Mouse (Mus musculus): Measurements from ENCODE around the gene Myo3b. TPM values are rescaled to one million over a fixed set of nuclear protein-coding genes. Genes with fewer than 3 reads are reported as not detected.
"Not testable (repeated sequence)": the region's sequence is repeated elsewhere in the genome, so short reads cannot be mapped to it uniquely, and the experiment has no call there.

The Myo3b gene
- total RNA-seq (2021): under 1 TPM; 0.61 to 0.72 TPM
- long read RNA-seq, experiment 1, partial matches to known transcripts: 1 of 1 reads
- long read RNA-seq, experiment 1, other reads (novel, unspliced or antisense): 0 of 1 reads
- long read RNA-seq, experiment 2, partial matches to known transcripts: 0 of 4 reads
- long read RNA-seq, experiment 2, other reads (novel, unspliced or antisense): 4 of 4 reads

DNA sequence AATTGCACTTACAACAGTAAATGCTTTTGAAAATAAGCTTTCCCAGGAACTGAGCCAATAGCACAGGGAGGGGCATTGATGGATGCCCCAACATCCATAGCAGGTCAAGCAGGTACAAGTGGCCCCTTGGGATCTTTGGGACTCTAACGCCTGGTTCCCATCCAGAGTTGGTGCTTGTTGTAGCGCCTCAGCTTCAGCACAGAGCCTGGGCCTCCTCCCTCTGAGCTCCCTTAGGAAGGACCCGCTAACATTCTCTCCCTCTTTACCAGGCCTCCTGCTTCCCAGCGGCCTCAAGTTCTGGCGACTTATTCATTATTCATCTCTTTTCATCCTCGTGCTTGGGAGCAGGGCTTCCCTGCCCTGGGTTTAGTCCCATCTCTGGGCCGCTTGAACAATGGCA is at the start of gene Myo3b:
Gene Myo3b (plus strand): TSS at position 375 of the 400 bp plus-strand sequence.
- no peak for TF ChIP-seq CTCF (IDR thresholded peaks at IDR 0.05)
- Histone ChIP-seq H3K27ac (no peak within 1 kb of the TSS), H3K4me3 (no peak within 1 kb of the TSS)
- intact Hi-C loops (cut with DNase I): loop anchor here (10.0 kb wide), 1 partner anchor 516 kb away; the partner anchor contains the start of gene Gad1
- DNase-seq (ENCODE audit: extremely low spot score in 1 of 2, low spot score in 2 of 2): no peak

- no peak for TF ChIP-seq CTCF (IDR thresholded peaks at IDR 0.05)
- Histone ChIP-seq H3K27ac (no peak overlapping the region; the same call in 1 of the 2 replicates), H3K4me3 (no peak overlapping the region)
- DNase-seq (ENCODE audit: extremely low spot score in 1 of 2, low spot score in 2 of 2): no peak
- intact Hi-C loops (cut with DNase I): no loop called here
Observed at GRCm38 (mm10) chr2:69989224-69989623, 49.7 kb upstream of the Myo3b start.

- peak; percentile 6 for TF ChIP-seq CTCF (IDR thresholded peaks at IDR 0.05)
- DNase-seq (ENCODE audit: extremely low spot score in 1 of 2, low spot score in 2 of 2): no peak
- intact Hi-C loops (cut with DNase I): no loop called here
- H3K4me3 ChIP-seq: no peak overlapping the region
- H3K27ac ChIP-seq: no peak overlapping the region
Observed at GRCm38 (mm10) chr2:69990647-69991046, 48.3 kb upstream of the Myo3b start.

DNA sequence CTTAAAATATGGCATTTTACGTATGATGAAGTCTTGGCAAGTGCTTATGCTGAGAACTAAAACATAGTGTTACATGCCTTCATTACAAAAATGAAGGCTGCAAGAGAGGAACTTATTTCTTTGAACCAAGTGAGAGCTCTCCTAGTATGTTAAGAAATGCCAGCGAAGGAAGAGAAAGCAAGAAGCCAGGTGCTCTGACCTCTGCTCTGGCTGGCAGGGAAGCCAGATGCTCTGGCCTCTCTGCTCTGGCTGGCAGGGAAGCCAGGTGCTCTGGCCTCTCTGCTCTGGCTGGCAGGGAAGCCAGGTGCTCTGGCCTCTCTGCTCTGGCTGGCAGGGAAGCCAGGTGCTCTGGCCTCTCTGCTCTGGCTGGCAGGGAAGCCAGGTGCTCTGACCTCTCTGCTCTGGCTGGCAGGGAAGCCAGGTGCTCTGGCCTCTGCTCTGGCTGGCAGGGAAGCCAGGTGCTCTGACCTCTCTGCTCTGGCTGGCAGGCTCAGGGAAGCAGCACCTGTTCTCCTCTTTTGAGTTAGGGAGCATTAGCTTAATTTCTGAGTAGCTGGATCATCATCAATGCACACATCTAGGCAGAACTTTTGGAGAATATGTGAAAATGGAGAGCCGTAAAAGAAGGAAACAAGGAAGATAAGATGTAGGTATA is 44.7 kb upstream of the Myo3b start:
- intact Hi-C loops (cut with DNase I); H3K4me3 ChIP-seq: not testable (repeated sequence)

DNA sequence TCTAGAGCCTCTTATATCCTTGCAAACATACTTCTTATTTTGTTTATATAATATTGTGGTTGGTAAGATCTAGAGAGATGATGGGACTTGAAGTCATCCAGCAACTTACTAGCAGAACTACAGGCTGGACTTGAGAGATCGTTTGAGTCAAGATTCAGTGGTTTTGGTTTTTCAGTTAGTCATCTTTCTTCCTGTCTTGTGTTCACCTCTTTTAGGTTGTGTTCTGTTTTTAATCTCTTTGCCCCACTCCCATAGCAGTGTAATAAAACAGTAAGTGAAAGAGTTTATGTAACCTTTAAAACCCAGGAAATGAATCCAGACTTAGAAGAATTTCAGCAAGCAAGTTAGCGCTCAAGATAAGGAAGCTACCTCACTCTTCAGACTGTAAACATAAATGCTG is 44.1 kb upstream of the Myo3b start:
- no peak for TF ChIP-seq CTCF (IDR thresholded peaks at IDR 0.05)
- intact Hi-C loops (cut with DNase I): no loop called here
- Histone ChIP-seq H3K27ac (no peak overlapping the region), H3K4me3 (no peak overlapping the region)
- DNase-seq (ENCODE audit: extremely low spot score in 1 of 2, low spot score in 2 of 2): no peak

More for the DNA sequence above, 44.7 kb upstream of the Myo3b start:
- not testable (repeated sequence) for DNase-seq (ENCODE audit: extremely low spot score in 1 of 2, low spot score in 2 of 2); H3K27ac ChIP-seq

DNA sequence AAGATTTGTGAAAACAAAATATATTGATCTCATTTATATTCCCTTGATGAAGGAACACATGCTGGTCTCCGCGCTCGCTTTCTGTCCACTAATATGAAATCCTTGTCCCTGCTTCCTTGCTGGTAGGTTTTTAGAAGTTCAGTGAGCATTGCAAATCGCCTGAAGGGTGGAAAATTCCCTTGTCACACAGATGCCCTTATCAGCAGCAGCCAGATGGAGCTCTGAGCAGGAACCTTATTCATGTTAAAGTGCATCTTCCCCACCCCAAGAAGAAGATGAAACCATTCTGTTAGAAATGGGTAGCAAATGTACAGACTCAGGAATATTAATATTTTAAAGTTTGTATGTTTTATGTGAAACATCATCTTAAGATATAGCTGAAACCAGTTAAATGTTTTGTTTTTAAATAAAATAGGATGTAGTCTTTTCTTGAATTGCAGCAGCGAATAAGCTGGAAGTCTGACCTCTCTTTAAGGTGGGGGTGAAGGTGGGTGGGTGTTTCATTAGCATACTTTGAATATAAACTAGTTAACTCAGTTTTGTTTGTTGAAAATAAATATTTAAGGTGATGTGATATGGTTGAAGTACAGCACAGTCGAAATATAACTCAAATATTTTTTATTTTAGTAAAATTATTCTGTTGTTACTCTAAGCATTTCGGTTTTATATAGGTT is 39.7 kb upstream of the Myo3b start:
- intact Hi-C loops (cut with DNase I): no loop called here
- no peak for TF ChIP-seq CTCF (IDR thresholded peaks at IDR 0.05)
- Histone ChIP-seq H3K27ac (no peak overlapping the region), H3K4me3 (no peak overlapping the region)
- no peak for DNase-seq (ENCODE audit: extremely low spot score in 1 of 2, low spot score in 2 of 2)

- DNase-seq (ENCODE audit: extremely low spot score in 1 of 2, low spot score in 2 of 2): no peak
- intact Hi-C loops (cut with DNase I): no loop called here
- TF ChIP-seq CTCF (IDR thresholded peaks at IDR 0.05): no peak
- Histone ChIP-seq H3K4me3 (no peak overlapping the region), H3K27ac (no peak overlapping the region)
Observed at GRCm38 (mm10) chr2:70000316-70000715, 38.6 kb upstream of the Myo3b start.

DNA sequence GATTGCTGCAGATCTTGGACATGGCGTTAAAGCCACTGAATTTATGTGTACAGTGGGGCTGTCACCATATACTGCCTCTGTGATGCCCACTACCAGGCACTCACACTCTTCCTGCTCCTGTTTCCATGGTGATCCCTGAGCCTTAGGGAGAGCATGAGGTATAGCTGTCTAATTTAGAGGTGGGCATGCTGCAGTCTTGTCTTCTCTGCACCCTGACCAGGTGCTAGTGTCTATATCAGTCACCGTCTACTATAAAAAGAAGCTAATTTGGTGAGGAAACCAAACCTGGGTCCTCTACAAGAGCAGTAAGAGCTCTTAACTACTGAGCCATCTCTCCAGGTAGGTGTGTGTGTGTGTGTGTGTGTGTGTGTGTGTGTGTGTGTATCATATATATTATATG is 32.4 kb upstream of the Myo3b start:
- H3K27ac ChIP-seq: no peak overlapping the region
- no peak for DNase-seq (ENCODE audit: extremely low spot score in 1 of 2, low spot score in 2 of 2)

GRCm38 (mm10) chr2:70012941-70013340 is 26.0 kb upstream of the Myo3b start:
- no peak for TF ChIP-seq CTCF (IDR thresholded peaks at IDR 0.05)
- Histone ChIP-seq H3K4me3 (no peak overlapping the region), H3K27ac (no peak overlapping the region)
- intact Hi-C loops (cut with DNase I): no loop called here
- no peak for DNase-seq (ENCODE audit: extremely low spot score in 1 of 2, low spot score in 2 of 2)

More for the DNA sequence above, 32.4 kb upstream of the Myo3b start:
- H3K4me3 ChIP-seq: no peak overlapping the region
- intact Hi-C loops (cut with DNase I): no loop called here
- no peak for TF ChIP-seq CTCF (IDR thresholded peaks at IDR 0.05)

- no peak for TF ChIP-seq CTCF (IDR thresholded peaks at IDR 0.05)
- intact Hi-C loops (cut with DNase I): no loop called here
- no peak overlapping the region for H3K4me3 ChIP-seq
- DNase-seq (ENCODE audit: extremely low spot score in 1 of 2, low spot score in 2 of 2): no peak
- H3K27ac ChIP-seq: no peak overlapping the region
Observed at GRCm38 (mm10) chr2:70018236-70018635, 20.7 kb upstream of the Myo3b start.

DNA sequence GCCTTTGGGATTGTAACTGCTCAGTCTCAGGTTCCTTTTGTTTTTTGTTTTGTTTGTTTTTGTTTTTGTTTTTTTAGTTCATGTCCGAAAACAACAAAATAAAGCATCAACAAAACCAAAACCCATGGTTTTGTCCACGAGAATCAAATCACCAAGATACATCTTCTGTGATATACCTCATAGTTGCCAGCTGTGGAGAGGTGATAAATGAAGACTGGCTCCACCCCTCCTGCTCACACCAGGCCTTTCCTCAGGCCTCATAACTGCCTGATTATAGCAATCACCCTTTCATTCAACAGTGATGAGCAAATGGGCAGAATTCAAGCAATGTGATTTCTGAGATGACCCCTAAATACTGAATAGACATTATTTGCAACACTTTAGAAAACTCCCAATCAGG is 14.5 kb upstream of the Myo3b start:
- Histone ChIP-seq H3K27ac (no peak overlapping the region), H3K4me3 (no peak overlapping the region)
- intact Hi-C loops (cut with DNase I): no loop called here
- DNase-seq (ENCODE audit: extremely low spot score in 1 of 2, low spot score in 2 of 2): no peak
- no peak for TF ChIP-seq CTCF (IDR thresholded peaks at IDR 0.05)

GRCm38 (mm10) chr2:70025711-70026110 is 13.2 kb upstream of the Myo3b start:
- H3K4me3 ChIP-seq: no peak overlapping the region
- no peak overlapping the region for H3K27ac ChIP-seq
- intact Hi-C loops (cut with DNase I): no loop called here
- no peak for DNase-seq (ENCODE audit: extremely low spot score in 1 of 2, low spot score in 2 of 2)
- no peak for TF ChIP-seq CTCF (IDR thresholded peaks at IDR 0.05)
